Mouse (Mus musculus): ENCODE measurements around the gene Gm10770. TPM values are rescaled to one million over a fixed set of nuclear protein-coding genes. Genes with fewer than 3 reads are reported as not detected.
"Not testable (repeated sequence)": the region's sequence is repeated elsewhere in the genome, so short reads cannot be mapped to it uniquely, and the experiment has no call there.

Gm10770 gene
- not detected in 2 replicates for polyA plus RNA-seq (2015; fragmentation: Nextera tagmentation; extraction: Ambion mirVana)

- H3K9ac ChIP-seq (replicated peaks); ATAC-seq; H3K4me2 ChIP-seq (ENCODE audit: low read depth, low read length); H3K4me3 ChIP-seq (ENCODE audit: low read depth, low read length); DNase-seq; H3K9me3 ChIP-seq (ENCODE audit: low read length); H3K36me3 ChIP-seq (replicated peaks; ENCODE audit: insufficient read depth, low read length); H3K27ac ChIP-seq (ENCODE audit: low read depth); H3K4me1 ChIP-seq (ENCODE audit: insufficient read depth); H3K27me3 ChIP-seq (ENCODE audit: insufficient read depth, low read length): not testable (repeated sequence)
- WGBS (ENCODE audit: insufficient replicate concordance) = 59% methylated on average over 4 of the region's 4 CpGs
These were observed at the start of gene Gm10770 for GRCm38 (mm10) chr2:150179579-150179978. Gm10770 (minus strand) TSS chr2:150179679.

GRCm38 (mm10) chr2:150223263-150223662 lies 43.8 kb upstream of the Gm10770 start:
- H3K4me1 ChIP-seq (ENCODE audit: insufficient read depth); H3K4me2 ChIP-seq (ENCODE audit: low read depth, low read length); H3K4me3 ChIP-seq (ENCODE audit: low read depth, low read length); DNase-seq; ATAC-seq; H3K36me3 ChIP-seq (replicated peaks; ENCODE audit: insufficient read depth, low read length); H3K27me3 ChIP-seq (ENCODE audit: insufficient read depth, low read length); H3K9me3 ChIP-seq (ENCODE audit: low read length); H3K9ac ChIP-seq (replicated peaks); H3K27ac ChIP-seq (ENCODE audit: low read depth): not testable (repeated sequence)

GRCm38 (mm10) chr2:150218363-150218725 lies 38.9 kb upstream of the Gm10770 start:
- not testable (repeated sequence) for H3K27me3 ChIP-seq (ENCODE audit: insufficient read depth, low read length); H3K27ac ChIP-seq (ENCODE audit: low read depth); H3K4me1 ChIP-seq (ENCODE audit: insufficient read depth); ATAC-seq; DNase-seq; H3K9me3 ChIP-seq (ENCODE audit: low read length); H3K36me3 ChIP-seq (replicated peaks; ENCODE audit: insufficient read depth, low read length)
- Histone ChIP-seq H3K4me3 (ENCODE audit: low read depth, low read length) (peak overlapping the region; percentile 39), H3K4me2 (ENCODE audit: low read depth, low read length) (peak overlapping the region; percentile 48), H3K9ac (replicated peaks) (peak overlapping the region; percentile 46; the same call in 1 of the 2 replicates)
- WGBS (ENCODE audit: insufficient replicate concordance) = 17% methylated on average over 2 of the region's 4 CpGs

- peak; percentile 24 for DNase-seq
- H3K4me2 ChIP-seq (ENCODE audit: low read depth, low read length) = peak within 1 kb of the TSS; percentile 48
- H3K4me1 ChIP-seq (ENCODE audit: insufficient read depth); H3K27me3 ChIP-seq (ENCODE audit: insufficient read depth, low read length); H3K9me3 ChIP-seq (ENCODE audit: low read length); H3K36me3 ChIP-seq (replicated peaks; ENCODE audit: insufficient read depth, low read length); H3K27ac ChIP-seq (ENCODE audit: low read depth): not testable (repeated sequence)
- peak within 1 kb of the TSS; percentile 46; the same call in 1 of the 2 replicates for H3K9ac ChIP-seq (replicated peaks)
- 4% methylated on average over 15 of the region's 15 CpGs for WGBS (ENCODE audit: insufficient replicate concordance)
- peak; percentile 98 for ATAC-seq
- H3K4me3 ChIP-seq (ENCODE audit: low read depth, low read length) = peak within 1 kb of the TSS; percentile 39
These were observed 38.3 kb upstream of the Gm10770 start, which contains the start of gene Zfp937 for GRCm38 (mm10) chr2:150217600-150218362. Zfp937 (plus strand) TSS chr2:150218073.

- not testable (repeated sequence) for H3K4me3 ChIP-seq (ENCODE audit: low read depth, low read length); DNase-seq; H3K27ac ChIP-seq (ENCODE audit: low read depth); H3K27me3 ChIP-seq (ENCODE audit: insufficient read depth, low read length); H3K4me2 ChIP-seq (ENCODE audit: low read depth, low read length); H3K9me3 ChIP-seq (ENCODE audit: low read length); H3K9ac ChIP-seq (replicated peaks); H3K36me3 ChIP-seq (replicated peaks; ENCODE audit: insufficient read depth, low read length); H3K4me1 ChIP-seq (ENCODE audit: insufficient read depth)
- 0 out of 2 replicates have a peak, but pooled peaks have one; percentile 15 for ATAC-seq
- 64% methylated on average over 7 of the region's 7 CpGs for WGBS (ENCODE audit: insufficient replicate concordance)
These were observed 2.1 kb upstream of the Gm10770 start, which contains the start of gene Gm14139 for GRCm38 (mm10) chr2:150181570-150181999. Gm14139 (plus strand) TSS chr2:150181755.

- H3K27me3 ChIP-seq (ENCODE audit: insufficient read depth, low read length); H3K27ac ChIP-seq (ENCODE audit: low read depth); H3K4me1 ChIP-seq (ENCODE audit: insufficient read depth); H3K9me3 ChIP-seq (ENCODE audit: low read length); H3K4me3 ChIP-seq (ENCODE audit: low read depth, low read length); H3K4me2 ChIP-seq (ENCODE audit: low read depth, low read length); H3K9ac ChIP-seq (replicated peaks); ATAC-seq; H3K36me3 ChIP-seq (replicated peaks; ENCODE audit: insufficient read depth, low read length); DNase-seq: not testable (repeated sequence)
These were observed 1.6 kb upstream of the Gm10770 start for GRCm38 (mm10) chr2:150181046-150181445.

DNA sequence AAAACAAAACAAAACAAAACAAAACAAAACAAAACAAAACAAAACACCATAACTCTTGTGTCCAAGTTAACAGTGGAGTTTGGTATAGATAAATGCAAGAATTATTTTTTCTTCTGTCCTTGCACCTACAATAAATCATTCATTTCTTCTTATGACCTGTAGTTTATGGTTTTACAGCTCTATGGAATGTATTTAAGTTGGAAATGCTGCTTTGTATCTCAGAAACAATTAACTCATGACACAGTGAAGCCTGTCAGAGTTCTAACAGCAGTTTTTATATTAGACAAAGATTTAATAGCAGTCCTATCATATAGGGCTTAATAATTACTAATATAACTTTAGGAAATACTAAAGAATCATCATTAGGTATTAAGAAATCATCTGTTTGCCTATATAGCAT lies 5.6 kb downstream of the Gm10770 start:
- Histone ChIP-seq H3K4me2 (ENCODE audit: low read depth, low read length) (no peak overlapping the region), H3K27ac (ENCODE audit: low read depth) (no peak overlapping the region), H3K9me3 (ENCODE audit: low read length) (0 out of 2 replicates have a peak, but pooled peaks cover 2% of the 10 kb centered on the region), H3K27me3 (ENCODE audit: insufficient read depth, low read length) (no peaks in the 10 kb centered on the region), H3K4me1 (ENCODE audit: insufficient read depth) (no peaks in the 10 kb centered on the region), H3K4me3 (ENCODE audit: low read depth, low read length) (no peak overlapping the region), H3K9ac (replicated peaks) (no peak overlapping the region), H3K36me3 (replicated peaks; ENCODE audit: insufficient read depth, low read length) (no peaks in the 10 kb centered on the region)
- no peak for TF ChIP-seq EP300 (IDR thresholded peaks at IDR 0.05; ENCODE audit: low read depth)
- TF ChIP-seq CTCF (IDR thresholded peaks at IDR 0.05; ENCODE audit: low read depth) = no peak
- DNase-seq = no peak
- ATAC-seq = no peak
